Mouse (Mus musculus) midbrain, embryonic 11.5 days (tissue): ENCODE data around the gene Hoxb1. TPM values are rescaled to one million over a fixed set of nuclear protein-coding genes. Genes with fewer than 3 reads are reported as not detected.
A peak's percentile ranks its signal among the peaks of the same experiment; 100 is the strongest.

ENCODE experiments used
- ATAC-seq: fragments of 200-750 bp; cut with Nextera tagmentation; 2 replicates; pipeline ENCODE4 v1.8.0; 2017; ENCODE audit warnings: moderate TSS enrichment, moderate library complexity; ENCODE audit not compliant: low FRiP score
- DNase-seq: peaks from one replicate; pipeline ENCODE4 v3.0.0; 2015; ENCODE audit warnings: low spot score; ENCODE audit errors: missing footprints
- H3K27ac ChIP-seq: fragments of 300-500 bp; sonication (generic); 2 replicates; pipeline ENCODE4 v1.5.1; 2014; ENCODE audit warnings: low read depth, low read length
- H3K27me3 ChIP-seq: fragments of 300-500 bp; sonication (generic); 2 replicates; pipeline ENCODE4 v1.6.1; 2014; ENCODE audit warnings: mild to moderate bottlenecking, low read length, moderate library complexity, mixed read lengths; ENCODE audit not compliant: control insufficient read depth, insufficient read depth
- H3K36me3 ChIP-seq: fragments of 300-500 bp; sonication (generic); 2 replicates; pipeline ENCODE4 v1.6.1; 2014; ENCODE audit warnings: mild to moderate bottlenecking, low read length, moderate library complexity, mixed read lengths; ENCODE audit not compliant: control insufficient read depth, insufficient read depth
- H3K4me1 ChIP-seq: fragments of 300-500 bp; sonication (generic); 2 replicates; pipeline ENCODE4 v1.6.1; 2014; ENCODE audit warnings: low read length; ENCODE audit not compliant: control insufficient read depth, insufficient read depth
- H3K4me2 ChIP-seq: fragments of 300-500 bp; sonication (generic); 2 replicates; pipeline ENCODE4 v1.6.1; 2014; ENCODE audit warnings: mild to moderate bottlenecking, moderate library complexity
- H3K4me3 ChIP-seq: fragments of 300-500 bp; sonication (generic); 2 replicates; pipeline ENCODE4 v1.5.1; 2014; ENCODE audit warnings: low read depth, low read length
- H3K9ac ChIP-seq: fragments of 300-500 bp; sonication (generic); 2 replicates; pipeline ENCODE4 v1.6.1; 2014; ENCODE audit warnings: low read length
- H3K9me3 ChIP-seq: fragments of 300-500 bp; sonication (generic); 2 replicates; pipeline ENCODE4 v1.6.1; 2016; ENCODE audit warnings: low read length; ENCODE audit not compliant: control insufficient read depth
- WGBS: fragments of 180-500 bp; shearing (Covaris S2); extraction: QIAGEN DNeasy Blood & Tissue Kit; methylation state at CpG from one replicate; pipeline ENCODE4 v1.1.7; 2014; 5-methylcytosine and 5-hydroxymethylcytosine counted together
- polyA plus RNA-seq: library from polyadenylated mRNA; unstranded; fragments of >200 nt; fragmentation: Nextera tagmentation; extraction: Ambion mirVana; gene quantifications from 2 replicates; pipeline ENCODE4 v1.2.1, GENCODE M21; 2014

Gene Hoxb1
- polyA plus RNA-seq, 1 experiment from 2014 or later, result not detected

GRCm38 (mm10) chr11:96341701-96342575, 23.6 kb upstream of the Hoxb1 start:
- ATAC-seq (no peak), DNase-seq (peak; percentile 94)
- H3K9ac ChIP-seq, result no peak overlapping the region
- H3K27ac ChIP-seq, result no peak overlapping the region
- no peak overlapping the region for H3K4me2 ChIP-seq
- no peak overlapping the region for H3K4me3 ChIP-seq
- H3K27me3 ChIP-seq, result peaks cover 100% of the 10 kb centered on the region
- H3K4me1 ChIP-seq, result no peaks in the 10 kb centered on the region
- H3K9me3 ChIP-seq, result no peaks in the 10 kb centered on the region
- WGBS, result under 1% methylated on average over 40 of the region's 40 CpGs
- H3K36me3 ChIP-seq, result no peaks in the 10 kb centered on the region

GRCm38 (mm10) chr11:96342576-96342930, 23.0 kb upstream of the Hoxb1 start:
- Histone ChIP-seq H3K36me3 (no peaks in the 10 kb centered on the region), H3K4me3 (no peak overlapping the region), H3K4me2 (no peak overlapping the region), H3K27ac (no peak overlapping the region), H3K27me3 (peaks cover 98% of the 10 kb centered on the region), H3K4me1 (no peaks in the 10 kb centered on the region), H3K9me3 (no peaks in the 10 kb centered on the region), H3K9ac (no peak overlapping the region)
- 1% methylated on average over 4 of the region's 4 CpGs for WGBS
- peak; percentile 93 for DNase-seq
- no peak for ATAC-seq

DNA sequence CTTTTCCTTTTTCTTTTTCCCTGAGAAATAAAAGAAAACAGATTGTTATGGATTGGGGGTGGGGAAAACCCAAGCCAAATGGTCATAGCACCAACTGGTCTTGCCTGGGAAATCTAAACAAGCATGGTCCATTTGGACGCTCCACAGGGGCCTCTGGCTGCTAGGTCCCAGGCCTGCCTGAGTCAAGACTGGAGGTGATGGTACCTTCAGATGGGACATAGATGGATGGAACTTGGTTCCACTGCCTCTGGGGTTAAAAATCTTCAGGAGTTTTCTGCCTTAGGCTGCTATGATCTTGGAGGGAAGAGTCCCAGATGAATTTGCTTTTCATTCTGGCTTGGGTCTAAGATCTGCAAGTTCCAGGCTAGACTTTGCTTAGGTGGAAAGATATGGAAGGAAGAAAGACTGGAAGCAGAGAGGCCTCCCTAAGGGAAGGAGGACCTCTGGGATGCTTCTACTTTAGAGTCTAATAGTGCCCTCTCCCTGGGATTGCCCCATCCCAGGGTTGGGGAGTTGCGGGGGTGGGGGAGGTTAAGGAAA, 22.3 kb upstream of the Hoxb1 start:
- no peak overlapping the region for H3K9ac ChIP-seq
- H3K36me3 ChIP-seq, result no peaks in the 10 kb centered on the region
- DNase-seq (no peak), ATAC-seq (no peak)
- 1% methylated on average over 2 of the region's 2 CpGs for WGBS
- H3K27me3 ChIP-seq, result peaks cover 97% of the 10 kb centered on the region
- H3K4me1 ChIP-seq, result no peaks in the 10 kb centered on the region
- no peak overlapping the region for H3K4me2 ChIP-seq
- no peaks in the 10 kb centered on the region for H3K9me3 ChIP-seq
- no peak overlapping the region for H3K4me3 ChIP-seq
- H3K27ac ChIP-seq, result no peak overlapping the region

- no peaks in the 10 kb centered on the region for H3K36me3 ChIP-seq
- ATAC-seq (no peak), DNase-seq (peak; percentile 93)
- no peak overlapping the region for H3K9ac ChIP-seq
- H3K27ac ChIP-seq, result no peak overlapping the region
- H3K9me3 ChIP-seq, result no peaks in the 10 kb centered on the region
- H3K4me2 ChIP-seq, result no peak overlapping the region
- no peak overlapping the region for H3K4me3 ChIP-seq
- H3K27me3 ChIP-seq, result peaks cover 97% of the 10 kb centered on the region
- no peaks in the 10 kb centered on the region for H3K4me1 ChIP-seq
- 1% methylated on average over 40 of the region's 40 CpGs for WGBS
Measured at GRCm38 (mm10) chr11:96344061-96344877, 21.3 kb upstream of the Hoxb1 start.

GRCm38 (mm10) chr11:96344878-96345159, 20.7 kb upstream of the Hoxb1 start:
- Histone ChIP-seq H3K36me3 (no peaks in the 10 kb centered on the region), H3K9ac (no peak overlapping the region), H3K4me1 (no peaks in the 10 kb centered on the region), H3K9me3 (no peaks in the 10 kb centered on the region), H3K27ac (no peak overlapping the region), H3K4me2 (no peak overlapping the region), H3K27me3 (peaks cover 97% of the 10 kb centered on the region), H3K4me3 (no peak overlapping the region)
- DNase-seq, result no peak
- no peak for ATAC-seq
- 6% methylated on average over 6 of the region's 6 CpGs for WGBS

GRCm38 (mm10) chr11:96345220-96345892, 20.2 kb upstream of the Hoxb1 start:
- no peak for ATAC-seq
- Histone ChIP-seq H3K27ac (no peak overlapping the region), H3K4me1 (no peaks in the 10 kb centered on the region), H3K4me3 (no peak overlapping the region), H3K9me3 (no peaks in the 10 kb centered on the region), H3K36me3 (no peaks in the 10 kb centered on the region), H3K9ac (no peak overlapping the region), H3K4me2 (no peak overlapping the region), H3K27me3 (peaks cover 97% of the 10 kb centered on the region)
- 1% methylated on average over 45 of the region's 56 CpGs for WGBS
- DNase-seq, result peak; percentile 93

GRCm38 (mm10) chr11:96345893-96346806, 19.4 kb upstream of the Hoxb1 start:
- Histone ChIP-seq H3K4me3 (no peak overlapping the region), H3K4me2 (no peak overlapping the region), H3K27me3 (peaks cover 97% of the 10 kb centered on the region), H3K4me1 (no peaks in the 10 kb centered on the region), H3K9me3 (no peaks in the 10 kb centered on the region), H3K36me3 (no peaks in the 10 kb centered on the region), H3K27ac (no peak overlapping the region), H3K9ac (no peak overlapping the region)
- ATAC-seq (no peak), DNase-seq (peak; percentile 92)
- WGBS, result under 1% methylated on average over 36 of the region's 45 CpGs

DNA sequence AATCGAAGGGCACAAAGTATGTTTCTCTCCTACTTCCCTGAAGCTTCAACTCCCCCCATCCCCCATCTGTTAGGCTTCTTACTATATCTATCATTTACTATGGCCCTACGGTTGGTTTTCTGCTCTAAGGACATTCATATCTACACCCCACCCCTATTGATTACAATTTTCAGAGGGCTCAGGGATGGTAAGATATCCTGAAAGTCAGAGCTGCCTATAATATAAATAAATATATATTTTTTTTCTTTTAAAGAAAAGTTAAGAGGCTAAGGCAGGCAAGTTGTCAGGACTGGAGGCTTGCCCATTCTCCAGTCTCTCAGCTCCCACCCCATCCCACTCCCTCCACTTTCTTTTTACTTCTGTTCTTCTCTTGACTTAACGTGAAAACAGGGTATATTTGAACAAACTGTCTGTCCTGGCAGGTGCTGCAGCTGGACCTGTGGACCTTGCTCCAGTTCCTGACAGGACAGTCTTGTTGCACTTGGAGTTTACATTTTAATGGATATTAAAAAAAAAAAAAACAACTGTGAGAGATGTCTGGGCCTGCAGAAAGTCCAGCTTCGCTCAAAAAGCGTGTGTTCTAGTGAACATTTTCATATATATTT, 18.5 kb upstream of the Hoxb1 start:
- no peak overlapping the region for H3K9ac ChIP-seq

More for the DNA sequence above, 18.5 kb upstream of the Hoxb1 start:
- H3K4me2 ChIP-seq, result no peak overlapping the region
- no peak overlapping the region for H3K27ac ChIP-seq
- DNase-seq, result no peak
- no peaks in the 10 kb centered on the region for H3K9me3 ChIP-seq
- H3K4me1 ChIP-seq, result no peaks in the 10 kb centered on the region
- H3K36me3 ChIP-seq, result no peaks in the 10 kb centered on the region
- WGBS, result 11% methylated on average over 5 of the region's 5 CpGs
- no peak overlapping the region for H3K4me3 ChIP-seq
- no peak for ATAC-seq
- peaks cover 97% of the 10 kb centered on the region for H3K27me3 ChIP-seq
